Mouse (Mus musculus) adrenal gland, adult (tissue): ENCODE results near the gene Reg3g.
"Not testable (repeated sequence)": the region's sequence is repeated elsewhere in the genome, so short reads cannot be mapped to it uniquely, and the experiment has no call there.

Source experiments
- DNase-seq, 2 experiments: peaks; one replicate each; pipeline ENCODE4 v3.0.0; 2022 to 2023; ENCODE audit warnings: low spot score in 1 of 2; ENCODE audit not compliant: inconsistent age in 2 of 2

Reg3g gene

DNA sequence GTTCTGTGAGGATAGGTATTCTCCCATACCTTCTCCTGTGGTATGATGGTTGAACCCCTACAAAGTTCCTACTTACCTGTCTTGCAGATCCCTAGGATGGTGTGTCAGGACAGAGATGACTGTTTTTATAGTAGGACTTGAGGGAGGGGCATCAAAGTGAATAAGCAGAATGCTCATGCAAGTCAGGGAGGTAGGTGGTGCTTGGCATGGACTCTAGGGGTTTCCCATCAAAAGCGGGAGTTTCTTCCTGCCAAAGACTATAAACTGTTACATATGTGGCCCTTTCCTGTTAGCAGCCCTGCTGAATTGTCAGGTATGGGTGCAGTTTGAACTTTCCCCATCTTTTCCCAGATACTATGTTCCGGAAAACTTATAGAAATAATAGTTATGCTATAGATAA lies at the start of gene Reg3g:
TSS of gene Reg3g (minus strand) at position 101 of the 400 bp plus-strand sequence.
- no peak for DNase-seq

DNA sequence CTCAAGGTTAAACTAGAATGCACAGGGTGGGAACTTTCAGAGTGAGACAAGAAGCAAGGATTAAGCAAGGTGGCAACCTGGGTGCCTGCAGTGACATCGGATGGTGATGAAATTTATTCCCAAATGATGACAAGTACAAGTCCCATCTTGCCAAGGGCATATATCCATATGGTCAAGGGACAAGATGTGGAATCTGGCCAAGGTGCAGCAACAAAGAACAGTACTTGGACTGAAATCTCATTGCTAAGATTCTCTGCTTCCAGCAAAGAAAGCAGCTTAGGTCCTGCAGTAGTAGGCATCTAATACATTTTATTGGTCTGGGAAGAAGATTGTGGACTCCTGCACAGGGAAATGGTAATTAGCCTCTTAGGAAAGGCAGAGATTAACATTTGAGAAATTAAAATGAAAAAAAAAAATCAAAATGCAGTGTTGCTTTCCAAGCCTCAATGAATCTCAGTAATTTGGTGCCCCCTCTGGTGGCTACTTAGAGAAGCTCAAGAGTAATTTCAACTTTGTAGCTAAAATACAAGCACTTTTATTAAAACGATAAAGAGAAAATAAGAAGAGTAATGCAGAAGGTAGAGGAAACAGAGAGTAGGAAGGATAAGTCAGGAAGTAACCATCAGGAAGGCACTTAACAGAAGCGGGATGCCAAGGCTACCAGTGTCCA lies 47.2 kb upstream of the Reg3g start:
- no peak for DNase-seq

DNA sequence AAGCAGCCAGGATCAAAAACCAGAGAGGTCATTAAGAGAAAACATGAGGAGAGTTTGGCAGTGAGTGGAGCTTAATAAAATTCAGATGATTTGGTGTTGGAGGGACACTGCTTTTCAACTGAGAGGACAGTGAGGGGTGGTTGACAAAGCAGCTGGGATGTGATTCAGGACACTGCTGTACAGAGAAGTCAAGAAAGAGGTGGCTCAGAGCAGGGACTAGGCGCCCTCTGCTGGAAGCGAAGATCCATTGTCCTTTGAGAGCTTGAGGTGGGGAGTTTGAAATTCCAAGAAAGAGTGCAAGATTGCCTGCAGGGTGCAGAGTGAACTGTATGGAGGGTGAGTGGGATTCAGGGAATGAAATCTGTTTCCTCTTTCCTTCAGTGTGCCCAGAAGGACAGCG lies 44.2 kb upstream of the Reg3g start:
- DNase-seq, result peak; percentile 28 to 67

DNA sequence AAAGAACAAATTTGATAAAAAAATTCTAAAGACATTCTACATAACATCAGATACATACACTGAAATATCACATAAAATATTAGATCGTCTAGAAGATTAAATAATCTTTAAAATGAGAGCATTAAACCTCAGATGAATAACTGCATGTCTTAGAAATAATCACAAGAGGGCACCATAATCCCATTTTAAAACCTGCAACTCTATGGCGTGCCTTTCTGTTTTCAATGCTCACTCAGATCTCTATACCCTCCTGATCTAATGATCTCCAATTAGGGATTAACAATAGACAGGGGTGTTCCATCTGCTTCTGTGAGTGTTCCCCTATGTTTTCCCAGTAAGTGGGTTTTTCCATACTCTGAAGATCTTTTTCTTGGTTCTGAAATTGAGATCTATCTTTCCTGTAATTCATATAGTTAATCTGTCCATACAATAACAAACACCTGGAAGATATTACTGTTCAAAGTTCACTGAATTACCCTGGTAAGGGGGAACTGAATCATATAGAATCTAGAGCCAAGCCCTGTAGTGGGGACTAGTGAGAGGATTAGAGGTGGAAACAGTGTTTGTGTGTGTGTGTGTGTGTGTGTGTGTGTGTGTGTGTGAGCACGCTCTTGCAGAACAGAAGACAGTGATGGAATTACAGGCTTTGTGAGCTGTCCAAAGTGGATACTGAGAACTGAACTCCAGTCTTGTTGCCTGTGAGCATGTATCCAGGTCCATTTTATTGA lies 41.7 kb upstream of the Reg3g start:
- DNase-seq, result no peak

DNA sequence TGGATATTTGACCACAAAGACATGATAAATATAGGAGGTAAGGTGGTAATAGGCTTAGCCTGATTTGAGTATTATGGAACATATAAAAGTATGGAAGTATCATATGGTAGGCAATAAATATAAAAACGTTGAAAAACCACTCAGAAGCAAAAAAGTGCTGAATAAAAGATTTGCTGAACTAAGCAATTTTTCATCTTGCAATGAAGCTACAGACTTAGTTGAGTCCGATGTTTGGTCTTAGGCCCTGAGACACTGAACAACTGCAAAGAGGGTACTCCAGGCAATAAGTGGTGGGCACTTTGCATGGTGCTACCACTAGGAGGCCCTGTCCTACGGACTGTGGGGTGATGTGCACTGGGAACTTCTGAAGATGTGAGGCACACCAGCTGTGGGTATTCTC lies 37.1 kb upstream of the Reg3g start:
- DNase-seq, result no peak

DNA sequence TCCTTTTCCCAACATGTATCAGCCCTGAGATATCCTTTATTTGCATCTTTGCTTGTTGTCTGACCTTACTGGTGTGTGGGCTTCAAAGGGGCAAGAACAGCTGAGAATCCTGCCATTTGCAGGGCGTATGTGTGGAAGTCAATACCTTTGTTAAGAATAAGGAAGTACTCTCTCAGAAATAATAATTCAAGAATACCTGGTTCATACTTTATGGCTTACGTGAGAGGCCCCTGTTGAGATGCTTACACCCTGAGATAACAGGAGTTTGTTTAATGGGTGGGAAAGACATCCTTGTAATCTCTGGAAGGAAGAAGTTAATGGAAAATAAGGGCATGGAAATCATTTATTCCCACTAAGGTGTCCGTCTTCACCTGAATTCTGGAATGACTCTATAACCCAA lies 26.0 kb upstream of the Reg3g start:
- peak in 1 of 2 experiments; percentile 6 for DNase-seq

DNA sequence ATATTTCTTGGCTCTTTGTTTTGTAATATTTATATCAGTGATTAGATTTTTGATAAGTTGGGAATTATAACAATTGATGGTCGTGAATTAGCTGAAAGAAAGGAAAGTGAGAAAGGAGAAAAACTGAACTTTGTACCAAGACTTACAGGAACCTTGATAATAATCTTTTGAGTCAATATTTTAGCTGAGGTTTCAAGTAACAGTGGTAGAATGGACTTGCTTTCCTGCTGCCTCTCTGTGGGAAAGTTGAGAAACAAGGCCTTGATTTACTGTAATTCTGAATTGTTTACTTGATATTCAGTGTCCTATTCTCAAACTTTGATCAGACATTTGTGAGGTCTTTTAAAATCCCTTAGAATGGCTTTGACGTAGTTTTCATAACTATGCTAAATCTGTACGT lies 615 bp upstream of the Reg3g start:
- peak in 1 of 2 experiments; percentile 2 for DNase-seq

DNA sequence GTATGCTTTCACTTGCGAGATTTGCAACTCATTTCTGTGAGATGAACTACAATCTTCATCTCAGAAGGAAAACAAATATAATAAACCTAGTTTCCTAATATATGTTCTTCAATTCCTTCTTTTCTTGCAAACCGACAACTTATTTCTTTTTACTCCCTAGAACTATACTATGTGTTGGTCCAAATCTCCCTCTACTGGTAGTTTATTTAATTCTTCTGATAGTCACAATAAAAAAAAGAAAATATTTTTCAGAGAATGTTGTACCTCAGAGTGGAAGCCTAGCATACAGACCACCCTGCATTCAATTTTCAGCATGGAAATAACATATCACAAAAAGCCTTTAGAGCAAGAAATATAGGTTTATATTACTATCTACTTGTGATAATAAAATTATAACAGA lies 5.4 kb downstream of the Reg3g start:
- DNase-seq, result no peak

DNA sequence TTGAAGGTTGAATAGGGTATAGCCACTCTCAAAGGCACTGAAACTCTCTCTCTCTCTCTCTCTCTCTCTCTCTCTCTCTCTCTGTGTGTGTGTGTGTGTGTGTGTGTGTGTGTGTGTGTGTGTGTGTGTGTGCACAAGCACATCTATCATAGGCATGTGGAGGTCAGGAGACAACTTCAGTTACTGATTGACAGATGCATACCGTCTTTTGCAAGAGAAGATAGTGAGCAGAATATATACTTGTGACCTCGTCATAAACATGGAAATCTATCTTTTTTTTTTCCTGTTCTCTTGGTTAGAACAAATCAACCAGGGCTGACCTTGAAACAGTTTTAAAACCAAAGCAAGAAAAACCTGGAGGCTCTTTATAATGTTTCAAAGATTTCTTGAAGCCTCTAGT lies 6.3 kb downstream of the Reg3g start:
- DNase-seq, result no peak

DNA sequence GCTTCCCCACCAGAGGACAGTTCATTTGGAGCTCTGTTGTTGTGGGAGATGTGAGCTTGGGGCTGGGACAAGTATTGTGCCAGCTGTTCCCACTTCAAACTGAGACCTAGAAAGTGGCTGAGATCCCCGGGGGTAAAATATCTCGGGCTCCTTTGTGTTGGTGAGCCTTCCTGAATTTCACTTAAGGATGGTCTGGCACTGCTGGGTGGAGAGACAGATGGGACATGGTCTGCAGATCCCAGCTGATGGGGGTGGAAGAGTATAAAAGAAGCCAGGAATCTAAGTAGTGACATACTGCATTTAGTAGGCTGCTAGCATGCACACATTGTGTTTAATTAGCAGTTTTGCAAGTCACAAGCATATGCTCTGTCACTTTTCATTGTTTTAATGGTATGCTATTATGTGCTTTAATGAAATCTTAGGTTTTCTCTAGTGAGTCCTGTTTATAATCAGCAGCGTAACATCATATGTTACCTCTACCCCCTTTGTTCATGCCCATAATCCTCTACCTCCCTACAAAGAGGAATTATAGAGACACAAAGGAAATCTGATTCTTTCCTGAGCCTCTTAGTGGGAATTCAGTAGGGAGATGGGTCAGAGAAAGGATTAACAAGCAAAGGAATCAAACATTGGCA lies 8.4 kb downstream of the Reg3g start:
- DNase-seq, result no peak

DNA sequence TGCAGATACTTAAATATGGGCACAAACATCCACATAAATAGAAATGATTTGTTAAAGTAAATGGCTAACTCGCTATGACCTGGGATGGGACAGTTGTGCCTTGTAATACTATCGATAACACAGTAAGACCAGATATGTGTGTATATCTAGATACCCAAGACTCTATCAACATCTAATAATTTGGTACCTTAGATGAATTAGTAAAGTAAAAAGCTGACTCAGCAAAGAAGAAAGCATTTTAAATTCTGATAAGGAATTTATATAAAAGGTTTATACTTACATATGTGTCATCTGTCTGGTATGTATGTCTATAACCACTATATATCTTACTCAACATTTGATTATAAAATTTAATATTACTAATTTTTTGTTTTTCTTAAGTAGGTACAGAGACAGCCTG lies 15.9 kb downstream of the Reg3g start:
- no peak for DNase-seq

DNA sequence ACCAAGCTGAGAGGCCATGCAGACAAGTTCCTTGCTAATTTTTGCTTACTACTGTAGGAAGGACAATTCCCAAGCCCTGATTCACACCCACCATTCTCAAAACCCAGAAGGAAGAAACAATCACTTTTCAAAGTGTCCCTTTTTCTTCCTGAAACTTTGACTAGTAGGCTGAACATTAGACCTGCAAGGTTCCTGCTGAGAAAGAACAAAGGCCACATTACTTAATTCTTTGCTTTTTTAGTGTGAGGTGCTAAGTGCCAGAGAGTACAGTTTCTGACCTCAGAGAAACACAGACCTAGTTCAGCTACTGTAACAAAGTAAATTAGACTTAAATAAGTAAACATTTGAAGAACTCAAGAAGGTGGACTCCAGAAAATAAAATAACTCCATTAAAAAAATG lies 20.3 kb downstream of the Reg3g start:
- DNase-seq, result no peak

DNA sequence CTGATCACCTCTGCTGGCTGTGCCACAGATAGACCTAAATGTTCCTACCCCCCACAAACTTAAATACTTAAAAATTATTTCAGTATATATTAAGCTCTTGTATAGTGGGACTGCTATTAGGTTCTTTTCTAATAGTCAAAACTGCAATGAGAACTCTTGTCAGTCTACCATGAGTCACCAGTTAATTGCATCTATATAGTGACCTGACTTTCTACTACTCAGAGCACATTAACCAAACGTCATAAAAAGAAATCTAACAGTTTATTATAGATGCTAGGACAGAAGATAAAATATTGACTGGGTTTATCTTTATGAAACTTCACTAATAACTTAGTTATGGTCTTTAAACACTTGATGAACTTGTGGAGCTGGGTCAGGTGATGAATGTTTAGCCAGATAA lies 21.5 kb downstream of the Reg3g start:
- DNase-seq, result no peak

DNA sequence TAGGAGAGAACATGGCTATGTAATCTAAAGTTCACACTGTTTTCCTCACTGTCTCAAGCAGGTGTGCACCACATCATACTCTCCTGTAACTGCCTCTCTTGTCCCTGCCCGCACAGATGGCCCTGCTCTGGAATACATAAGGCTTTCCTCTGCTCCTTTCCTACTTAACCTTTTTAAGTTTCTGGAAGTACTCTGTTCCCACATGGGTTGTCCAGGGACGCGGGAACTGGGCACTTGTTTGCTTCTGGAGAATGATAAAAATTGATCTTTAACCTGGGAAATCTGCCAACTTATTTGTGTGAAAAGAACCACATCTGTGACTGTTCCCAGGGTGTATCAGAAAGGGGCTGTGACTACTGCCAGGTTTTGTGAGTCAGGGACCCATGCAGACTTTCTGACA lies 43.2 kb downstream of the Reg3g start:
- DNase-seq, result no peak

DNA sequence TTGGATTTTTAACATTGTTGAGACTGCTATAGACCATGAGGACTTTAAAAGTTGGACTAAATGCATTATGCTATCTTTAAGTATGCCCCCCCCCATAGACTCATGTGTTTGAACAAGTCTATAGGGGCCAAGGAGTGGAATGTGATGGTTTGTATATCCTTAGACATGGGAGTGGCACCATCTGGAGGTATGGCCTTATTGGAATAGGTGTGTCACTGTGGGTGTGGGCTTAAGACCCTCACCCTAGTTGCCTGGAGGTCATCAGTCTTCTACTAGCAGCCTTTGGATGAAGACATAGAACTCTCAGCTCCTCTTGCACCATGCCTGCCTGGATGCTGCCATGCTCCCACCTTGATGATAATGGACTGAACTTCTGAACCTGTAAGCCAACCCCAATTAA lies 46.3 kb downstream of the Reg3g start, which contains the start of gene Reg1:
TSS of gene Reg1 (plus strand) at position 301 of the 400 bp plus-strand sequence.
- not testable (repeated sequence) for DNase-seq
